Mouse (Mus musculus): ENCODE measurements around the gene Mipol1.
"Not testable (repeated sequence)": the region's sequence is repeated elsewhere in the genome, so short reads cannot be mapped to it uniquely, and the experiment has no call there.

The Mipol1 gene

GRCm38 (mm10) chr12:57424902-57425301 lies 194.7 kb downstream of the Mipol1 start:
- no peak for DNase-seq (ENCODE audit: low spot score in 2 of 2)

GRCm38 (mm10) chr12:57428243-57428642 lies 198.0 kb downstream of the Mipol1 start:
- DNase-seq (ENCODE audit: low spot score in 2 of 2), result no peak

GRCm38 (mm10) chr12:57428767-57429166 lies 198.5 kb downstream of the Mipol1 start:
- no peak for DNase-seq (ENCODE audit: low spot score in 2 of 2)

GRCm38 (mm10) chr12:57436939-57437659 lies 206.9 kb downstream of the Mipol1 start:
- DNase-seq (ENCODE audit: low spot score in 2 of 2), result not testable (repeated sequence)

GRCm38 (mm10) chr12:57444281-57444903 lies 214.2 kb downstream of the Mipol1 start:
- DNase-seq (ENCODE audit: low spot score in 2 of 2), result no peak

- DNase-seq (ENCODE audit: low spot score in 2 of 2), result no peak
Observed at GRCm38 (mm10) chr12:57447331-57447730, 217.1 kb downstream of the Mipol1 start.

GRCm38 (mm10) chr12:57449299-57449698 lies 219.1 kb downstream of the Mipol1 start:
- no peak for DNase-seq (ENCODE audit: low spot score in 2 of 2)

- no peak for DNase-seq (ENCODE audit: low spot score in 2 of 2)
Observed at GRCm38 (mm10) chr12:57450017-57450583, 219.9 kb downstream of the Mipol1 start.

- no peak for DNase-seq (ENCODE audit: low spot score in 2 of 2)
Observed at GRCm38 (mm10) chr12:57456911-57457310, 226.7 kb downstream of the Mipol1 start.

- no peak for DNase-seq (ENCODE audit: low spot score in 2 of 2)
Observed at GRCm38 (mm10) chr12:57457339-57457738, 227.1 kb downstream of the Mipol1 start.

GRCm38 (mm10) chr12:57464520-57465334 lies 234.5 kb downstream of the Mipol1 start:
- no peak for DNase-seq (ENCODE audit: low spot score in 2 of 2)

GRCm38 (mm10) chr12:57471786-57472185 lies 241.6 kb downstream of the Mipol1 start:
- no peak for DNase-seq (ENCODE audit: low spot score in 2 of 2)

GRCm38 (mm10) chr12:57476876-57477275 lies 246.6 kb downstream of the Mipol1 start:
- no peak for DNase-seq (ENCODE audit: low spot score in 2 of 2)

GRCm38 (mm10) chr12:57481823-57482222 lies 251.6 kb downstream of the Mipol1 start:
- no peak for DNase-seq (ENCODE audit: low spot score in 2 of 2)

GRCm38 (mm10) chr12:57496347-57497119 lies 266.3 kb downstream of the Mipol1 start:
- no peak for DNase-seq (ENCODE audit: low spot score in 2 of 2)

GRCm38 (mm10) chr12:57500246-57500645 lies 270.0 kb downstream of the Mipol1 start:
- DNase-seq (ENCODE audit: low spot score in 2 of 2), result no peak

GRCm38 (mm10) chr12:57505329-57505728 lies 275.1 kb downstream of the Mipol1 start:
- DNase-seq (ENCODE audit: low spot score in 2 of 2), result no peak

- DNase-seq (ENCODE audit: low spot score in 2 of 2), result no peak
Observed at GRCm38 (mm10) chr12:57508938-57509337, 278.7 kb downstream of the Mipol1 start.

- no peak for DNase-seq (ENCODE audit: low spot score in 2 of 2)
Observed at GRCm38 (mm10) chr12:57509726-57510125, 279.5 kb downstream of the Mipol1 start.

GRCm38 (mm10) chr12:57511127-57511526 lies 280.9 kb downstream of the Mipol1 start:
- DNase-seq (ENCODE audit: low spot score in 2 of 2), result no peak

- DNase-seq (ENCODE audit: low spot score in 2 of 2), result no peak
Observed at GRCm38 (mm10) chr12:57511560-57511959, 281.3 kb downstream of the Mipol1 start.

Data from frontal cortex, postnatal 14 days (tissue).